Mouse (Mus musculus) large intestine, adult 2 months (tissue): ENCODE results near the gene Ttc9c. TPM values are rescaled to one million over a fixed set of nuclear protein-coding genes. Genes with fewer than 3 reads are reported as not detected.
A peak's percentile ranks its signal among the peaks of the same experiment; 100 is the strongest.

Experiments
- DNase-seq: peaks from one replicate; pipeline ENCODE4 v3.0.0-alpha.2; 2012; ENCODE audit warnings: low read depth, low spot score
- WGBS: fragments of 180-500 bp; shearing (Covaris S2); methylation state at CpG from one replicate; pipeline ENCODE4 v1.1.7; 2018; 5-methylcytosine and 5-hydroxymethylcytosine counted together
- polyA plus RNA-seq: library from polyadenylated mRNA; depleted of rRNA; stranded (reverse); fragments of >200 nt; gene quantifications from 2 replicates; pipeline ENCODE4 v1.2.3, GENCODE M21; 2012

Ttc9c gene
- polyA plus RNA-seq, 1 experiment, result 14.8 TPM

- DNase-seq, result no peak
- 85% methylated on average over 4 of the region's 4 CpGs for WGBS
Observed at GRCm38 (mm10) chr19:8832971-8833370, 13.8 kb upstream of the Ttc9c start.

- no peak for DNase-seq
- 85% methylated on average over 11 of the region's 11 CpGs for WGBS
Observed at GRCm38 (mm10) chr19:8831262-8831661, 12.1 kb upstream of the Ttc9c start.

GRCm38 (mm10) chr19:8830664-8831063 lies 11.5 kb upstream of the Ttc9c start:
- no peak for DNase-seq
- 91% methylated on average over 8 of the region's 8 CpGs for WGBS

- DNase-seq, result no peak
- WGBS, result 81% methylated on average over 8 of the region's 8 CpGs
Observed at GRCm38 (mm10) chr19:8829660-8830059, 10.5 kb upstream of the Ttc9c start, which contains the start of gene AC129217.1. Gene AC129217.1 (plus strand): TSS chr19:8829773.

GRCm38 (mm10) chr19:8822696-8823095 lies 3.6 kb upstream of the Ttc9c start:
- 36% methylated on average over 8 of the region's 8 CpGs for WGBS
- DNase-seq, result no peak

GRCm38 (mm10) chr19:8821146-8821545 lies 2.0 kb upstream of the Ttc9c start:
- no peak for DNase-seq
- WGBS, result under 1% methylated on average over 7 of the region's 7 CpGs

- no peak for DNase-seq
- WGBS, result 1% methylated on average over 48 of the region's 48 CpGs
Observed at GRCm38 (mm10) chr19:8820424-8820956, 1.4 kb upstream of the Ttc9c start.

GRCm38 (mm10) chr19:8819596-8820423 lies 677 bp upstream of the Ttc9c start, which contains the start of gene Hnrnpul2:
Gene Hnrnpul2 (plus strand): TSS chr19:8820010.
- DNase-seq, result peak; percentile 94
- WGBS, result under 1% methylated on average over 83 of the region's 83 CpGs

GRCm38 (mm10) chr19:8818301-8818798 lies 783 bp downstream of the Ttc9c start:
- 5% methylated on average over 14 of the region's 14 CpGs for WGBS
- DNase-seq, result no peak

GRCm38 (mm10) chr19:8817001-8817400 lies 2.1 kb downstream of the Ttc9c start:
- no peak for DNase-seq
- 66% methylated on average over 3 of the region's 3 CpGs for WGBS

- 67% methylated on average over 11 of the region's 11 CpGs for WGBS
- no peak for DNase-seq
Observed at GRCm38 (mm10) chr19:8815812-8816211, 3.3 kb downstream of the Ttc9c start.

GRCm38 (mm10) chr19:8806810-8807209 lies 12.3 kb downstream of the Ttc9c start:
- 90% methylated on average over 5 of the region's 5 CpGs for WGBS

GRCm38 (mm10) chr19:8803879-8804660 lies 15.1 kb downstream of the Ttc9c start:
- no peak for DNase-seq
- 88% methylated on average over 11 of the region's 11 CpGs for WGBS

More at GRCm38 (mm10) chr19:8806810-8807209, 12.3 kb downstream of the Ttc9c start:
- DNase-seq, result no peak

- WGBS, result 87% methylated on average over 9 of the region's 9 CpGs
- no peak for DNase-seq
Observed at GRCm38 (mm10) chr19:8803204-8803780, 15.8 kb downstream of the Ttc9c start.

GRCm38 (mm10) chr19:8802130-8802821 lies 16.9 kb downstream of the Ttc9c start, which contains the start of gene Zbtb3:
Gene Zbtb3 (plus strand): TSS chr19:8802555.
- WGBS, result under 1% methylated on average over 30 of the region's 30 CpGs
- DNase-seq, result peak; percentile 99

- no peak for DNase-seq
Observed at GRCm38 (mm10) chr19:8798947-8799315, 20.2 kb downstream of the Ttc9c start.

GRCm38 (mm10) chr19:8798264-8798946 lies 20.7 kb downstream of the Ttc9c start, which contains the start of gene Polr2g:
Gene Polr2g (minus strand): TSS chr19:8798577.
- under 1% methylated on average over 25 of the region's 25 CpGs for WGBS

GRCm38 (mm10) chr19:8790171-8790570 lies 29.0 kb downstream of the Ttc9c start:
- WGBS, result 80% methylated on average over 7 of the region's 7 CpGs
- DNase-seq, result no peak

More at GRCm38 (mm10) chr19:8798264-8798946, 20.7 kb downstream of the Ttc9c start, which contains the start of gene Polr2g:
- peak; percentile 86 for DNase-seq
